Mouse (Mus musculus) Muller cell, postnatal 12 days (primary cell): ENCODE measurements around the gene Gm10283.
"Not testable (repeated sequence)": the region's sequence is repeated elsewhere in the genome, so short reads cannot be mapped to it uniquely, and the experiment has no call there.

Source experiments
- DNase-seq: peaks from one replicate; pipeline ENCODE4 v3.0.0-alpha.2; 2015; ENCODE audit errors: inconsistent ontology term

Gm10283 gene

GRCm38 (mm10) chr8:60503098-60503497, at the start of gene Gm10283:
Gene Gm10283, minus strand, starts transcription at chr8:60503198.
- no peak for DNase-seq

DNA sequence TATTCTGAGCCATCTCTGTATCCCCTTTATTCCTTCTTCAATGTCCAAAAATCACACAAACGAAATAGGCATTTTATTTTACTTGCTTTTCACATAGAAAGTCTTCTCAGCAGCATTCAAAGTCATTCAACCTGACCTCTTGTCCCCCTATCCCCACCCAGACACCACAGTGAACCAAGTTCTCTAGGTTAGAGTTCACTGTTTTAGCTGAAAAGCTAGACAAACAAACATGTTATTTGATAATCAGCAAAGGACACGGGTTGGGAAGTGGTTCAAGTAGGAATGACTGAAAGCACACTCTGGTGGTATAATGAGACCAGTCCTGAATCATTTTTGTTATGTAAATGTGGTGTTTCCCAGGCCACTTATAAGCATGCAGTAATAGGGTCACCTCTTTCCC, 31.9 kb upstream of the Gm10283 start:
- DNase-seq, result peak; percentile 10

GRCm38 (mm10) chr8:60518286-60518685, 15.3 kb upstream of the Gm10283 start:
- peak; percentile 52 for DNase-seq

GRCm38 (mm10) chr8:60505653-60506521, 2.9 kb upstream of the Gm10283 start, which contains the start of gene Aadat:
Gene Aadat, plus strand, starts transcription at chr8:60505932.
- DNase-seq, result peak; percentile 87

- DNase-seq, result not testable (repeated sequence)
Observed at GRCm38 (mm10) chr8:60495046-60495445, 8.0 kb downstream of the Gm10283 start.

- no peak for DNase-seq
Observed at GRCm38 (mm10) chr8:60494606-60495005, 8.4 kb downstream of the Gm10283 start.

GRCm38 (mm10) chr8:60492471-60492870, 10.5 kb downstream of the Gm10283 start:
- no peak for DNase-seq

- no peak for DNase-seq
Observed at GRCm38 (mm10) chr8:60491871-60492270, 11.1 kb downstream of the Gm10283 start.

GRCm38 (mm10) chr8:60490147-60490546, 12.9 kb downstream of the Gm10283 start:
- no peak for DNase-seq

- peak; percentile 31 for DNase-seq
Observed at GRCm38 (mm10) chr8:60466686-60467335, 36.2 kb downstream of the Gm10283 start.

- no peak for DNase-seq
Observed at GRCm38 (mm10) chr8:60449296-60449695, 53.7 kb downstream of the Gm10283 start.

DNA sequence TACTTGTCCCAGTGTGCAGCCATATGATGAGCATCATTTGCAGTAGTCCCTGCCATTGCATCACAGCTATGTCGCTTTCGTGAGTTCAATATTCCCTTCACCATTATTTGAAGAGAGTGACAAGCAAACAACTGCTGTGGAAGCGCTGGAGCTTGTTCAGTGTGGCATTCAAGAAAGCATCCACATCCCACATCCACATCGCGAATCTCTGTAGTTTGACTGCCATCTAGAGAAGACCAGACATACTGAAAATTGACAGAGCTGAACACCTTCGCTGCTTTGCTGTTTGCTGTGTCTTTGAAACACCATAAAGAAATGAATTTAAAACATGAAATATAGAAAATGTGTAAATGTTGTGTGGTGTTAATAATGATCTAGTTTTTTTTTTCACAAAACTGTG, 58.0 kb downstream of the Gm10283 start:
- no peak for DNase-seq

DNA sequence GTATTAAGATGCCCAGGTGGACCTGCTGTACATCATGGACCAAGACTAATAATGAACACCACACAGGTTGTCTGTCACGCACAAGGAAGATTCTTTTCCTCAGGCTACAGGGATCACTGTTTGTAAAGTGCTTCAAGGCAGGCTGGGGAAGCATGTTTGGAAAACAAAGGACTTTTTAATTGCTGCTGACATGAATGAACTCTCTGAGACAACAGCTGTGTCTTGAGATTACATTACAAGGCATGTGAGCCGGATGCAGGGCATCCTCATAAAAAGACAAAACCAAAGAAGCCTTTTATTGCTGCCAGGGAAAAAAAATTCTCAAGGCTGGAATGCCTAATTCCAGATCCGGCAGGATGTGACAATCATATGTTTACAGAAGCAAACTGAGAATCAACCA, 64.4 kb downstream of the Gm10283 start:
- DNase-seq, result no peak

DNA sequence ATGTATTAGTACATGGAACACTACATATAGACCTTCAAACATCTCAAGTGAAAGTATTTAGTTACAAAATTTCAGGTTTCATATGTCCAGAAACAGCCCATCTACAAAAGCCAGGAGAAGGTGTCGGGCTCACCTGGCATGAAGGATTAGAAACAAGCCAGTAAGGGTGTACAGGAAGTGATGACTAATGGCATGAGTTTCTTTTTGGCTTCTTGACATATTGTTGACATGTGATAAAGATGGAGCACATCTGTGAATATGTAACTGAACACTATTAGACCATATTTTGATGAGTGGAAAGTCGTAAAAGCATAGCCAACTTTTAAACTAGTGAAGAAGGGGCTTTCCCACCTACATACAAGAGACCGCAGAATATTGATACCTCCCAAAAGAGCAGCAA, 66.1 kb downstream of the Gm10283 start:
- DNase-seq, result no peak

GRCm38 (mm10) chr8:60432649-60433048, 70.3 kb downstream of the Gm10283 start:
- no peak for DNase-seq

GRCm38 (mm10) chr8:60406358-60406757, 96.6 kb downstream of the Gm10283 start:
- DNase-seq, result no peak

GRCm38 (mm10) chr8:60404994-60405548, 97.9 kb downstream of the Gm10283 start:
- no peak for DNase-seq

DNA sequence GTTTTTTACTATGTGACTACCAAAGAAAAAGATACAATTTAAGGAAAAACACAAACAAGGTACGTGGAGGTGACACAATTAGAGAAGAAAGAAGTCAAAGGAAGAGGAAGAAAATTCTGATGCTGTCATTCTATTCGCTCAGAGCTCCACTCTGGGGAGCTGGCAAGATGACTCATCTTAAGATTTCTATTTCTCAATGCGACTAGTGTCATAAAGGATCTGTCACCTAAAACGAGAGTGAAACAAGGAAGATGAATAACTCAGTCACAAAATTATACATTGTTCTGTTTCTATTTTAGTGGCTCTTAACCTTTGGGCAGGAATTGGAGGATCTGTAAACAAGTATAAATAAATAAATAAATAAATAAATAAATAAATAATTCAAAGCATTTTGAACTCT, 109.3 kb downstream of the Gm10283 start:
- no peak for DNase-seq

DNA sequence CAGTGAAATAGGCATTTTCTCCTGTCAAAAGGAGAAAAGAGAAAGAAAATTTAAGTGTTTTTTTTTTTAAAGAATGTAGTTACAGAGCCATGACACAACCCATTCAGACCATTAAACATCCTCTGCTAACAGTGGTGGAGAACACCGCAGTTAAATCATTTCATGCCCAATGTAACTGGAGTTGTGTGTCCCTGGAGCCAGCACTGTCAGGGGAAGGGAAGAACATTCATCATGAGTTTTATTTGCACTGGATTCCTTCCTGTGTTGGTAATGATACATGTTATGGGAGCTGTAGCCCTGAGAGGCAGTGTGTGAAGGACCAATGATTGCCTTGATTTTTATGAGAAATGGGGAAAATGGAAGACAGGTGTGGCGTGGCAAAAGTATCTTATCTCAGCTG, 116.4 kb downstream of the Gm10283 start:
- DNase-seq, result no peak
